Mouse (Mus musculus) frontal cortex, postnatal 25 days (tissue): ENCODE results near the gene Zfp853.

ENCODE experiments used
- DNase-seq, 2 experiments: peaks; one replicate each; pipeline ENCODE4 v3.0.0; 2022; ENCODE audit warnings: low spot score in 2 of 2

Gene Zfp853

GRCm38 (mm10) chr5:143293404-143293803, at the start of gene Zfp853:
Zfp853 (minus strand) TSS chr5:143293623.
- no peak for DNase-seq

GRCm38 (mm10) chr5:143339603-143340002, 46.2 kb upstream of the Zfp853 start:
- DNase-seq = no peak

- DNase-seq = no peak
Measured at GRCm38 (mm10) chr5:143336559-143336958, 43.1 kb upstream of the Zfp853 start.

GRCm38 (mm10) chr5:143335089-143335460, 41.7 kb upstream of the Zfp853 start:
- DNase-seq = no peak

GRCm38 (mm10) chr5:143334418-143335088, 41.1 kb upstream of the Zfp853 start:
- DNase-seq = no peak

GRCm38 (mm10) chr5:143333872-143334271, 40.4 kb upstream of the Zfp853 start:
- peak; percentile 84 to 85 for DNase-seq

GRCm38 (mm10) chr5:143328690-143329495, 35.5 kb upstream of the Zfp853 start, which contains the start of gene Zdhhc4:
Zdhhc4 (minus strand) TSS chr5:143329256.
- DNase-seq = peak; percentile 80 to 86

- DNase-seq = no peak
Measured at GRCm38 (mm10) chr5:143317288-143317610, 23.8 kb upstream of the Zfp853 start.

GRCm38 (mm10) chr5:143316605-143317287, 23.3 kb upstream of the Zfp853 start:
- DNase-seq = no peak

GRCm38 (mm10) chr5:143315514-143315888, 22.1 kb upstream of the Zfp853 start:
- DNase-seq = no peak

GRCm38 (mm10) chr5:143314730-143315513, 21.5 kb upstream of the Zfp853 start, which contains the start of gene E130309D02Rik:
E130309D02Rik (minus strand) TSS chr5:143315360.
- DNase-seq = peak; percentile 73 to 86

GRCm38 (mm10) chr5:143314183-143314729, 20.8 kb upstream of the Zfp853 start:
- no peak for DNase-seq

GRCm38 (mm10) chr5:143311886-143312285, 18.5 kb upstream of the Zfp853 start:
- peak; percentile 61 to 70 for DNase-seq

GRCm38 (mm10) chr5:143309916-143310315, 16.5 kb upstream of the Zfp853 start:
- no peak for DNase-seq

GRCm38 (mm10) chr5:143308825-143309224, 15.4 kb upstream of the Zfp853 start:
- DNase-seq = no peak

- no peak for DNase-seq
Measured at GRCm38 (mm10) chr5:143304251-143304650, 10.8 kb upstream of the Zfp853 start.

- no peak for DNase-seq
Measured at GRCm38 (mm10) chr5:143301296-143301695, 7.9 kb upstream of the Zfp853 start.

GRCm38 (mm10) chr5:143299686-143300085, 6.3 kb upstream of the Zfp853 start:
- DNase-seq = peak; percentile 42 to 60

GRCm38 (mm10) chr5:143298391-143298790, 5.0 kb upstream of the Zfp853 start:
- no peak for DNase-seq

- no peak for DNase-seq
Measured at GRCm38 (mm10) chr5:143297986-143298385, 4.6 kb upstream of the Zfp853 start.

GRCm38 (mm10) chr5:143295330-143295729, 1.9 kb upstream of the Zfp853 start:
- DNase-seq = no peak
